Mouse (Mus musculus) left cerebral cortex, adult 18-20 months (tissue): ENCODE measurements at regions not wholly inside any gene's neighbourhood (a gene's known extent, or its start where the extent isn't known, plus 50 kb on each side); places are given as distances from the start of the nearest gene placed in this dataset.

Source experiments
- DNase-seq, 2 experiments: peaks; one replicate each; pipeline ENCODE4 v3.0.0; 2021 to 2022; ENCODE audit warnings: low spot score in 2 of 2, mixed read lengths in 1 of 2

DNA sequence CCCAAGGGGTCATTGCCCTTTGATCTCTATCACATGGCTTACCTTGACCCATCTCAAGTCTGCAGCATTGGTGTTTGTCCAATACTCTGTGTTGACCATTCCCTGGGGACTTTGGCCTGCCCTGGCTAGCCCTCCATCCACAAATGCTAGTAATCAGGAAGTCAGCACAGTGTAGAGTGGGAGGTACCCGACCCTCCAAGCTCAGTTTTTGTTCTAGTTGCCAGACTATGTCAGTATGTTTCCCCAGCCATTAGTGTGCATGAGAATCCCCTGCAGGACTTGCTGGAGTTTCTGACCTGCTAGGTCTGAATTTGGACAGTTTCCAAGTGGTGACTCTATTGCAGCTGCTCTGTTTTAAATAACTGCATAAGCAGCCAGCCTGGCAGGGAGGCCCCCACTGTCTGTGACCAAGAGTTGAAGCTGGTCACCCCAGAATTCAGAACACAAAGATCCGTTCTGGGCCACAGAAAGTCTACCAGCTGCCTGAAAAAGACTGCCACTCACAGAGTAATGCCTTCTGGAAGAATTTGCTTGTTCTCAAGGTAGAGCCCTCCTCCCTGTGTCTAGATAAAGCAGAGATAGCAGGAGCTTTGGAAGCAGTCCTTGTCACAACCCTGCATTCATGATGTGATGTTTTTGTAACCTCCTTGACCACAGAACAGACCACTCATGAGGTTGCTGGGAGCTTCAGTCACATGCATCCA, 118.0 kb upstream of the Slc22a23 start:
- DNase-seq = no peak

DNA sequence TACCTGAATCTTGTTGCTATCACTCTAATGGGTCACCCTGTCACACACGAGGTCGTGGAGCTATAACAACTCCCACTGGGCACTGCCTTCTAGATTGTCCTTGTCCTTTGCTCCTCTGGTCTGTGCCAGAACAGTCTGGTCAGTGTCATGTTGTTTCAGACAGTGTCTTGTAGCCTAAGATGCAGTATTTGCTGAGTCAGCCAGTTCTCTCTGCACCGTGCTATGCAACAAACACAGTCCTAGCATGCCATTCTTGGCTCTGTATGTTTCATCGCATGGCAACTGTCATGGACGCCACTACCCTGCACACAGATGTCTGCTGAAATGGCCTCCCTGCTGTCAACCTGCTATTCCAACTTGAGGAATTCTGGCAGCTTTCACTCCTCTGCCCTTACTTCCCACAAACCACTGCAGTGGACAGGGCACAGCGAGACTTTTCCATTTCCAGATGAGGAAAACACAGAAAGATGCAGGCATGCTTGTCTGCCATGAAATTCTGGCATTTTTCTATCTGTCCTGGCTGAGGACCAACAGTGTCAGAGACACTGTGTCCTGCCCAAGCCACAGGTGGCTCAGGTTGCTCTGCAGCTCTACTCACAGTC, 117.3 kb upstream of the Slc22a23 start:
- no peak for DNase-seq

DNA sequence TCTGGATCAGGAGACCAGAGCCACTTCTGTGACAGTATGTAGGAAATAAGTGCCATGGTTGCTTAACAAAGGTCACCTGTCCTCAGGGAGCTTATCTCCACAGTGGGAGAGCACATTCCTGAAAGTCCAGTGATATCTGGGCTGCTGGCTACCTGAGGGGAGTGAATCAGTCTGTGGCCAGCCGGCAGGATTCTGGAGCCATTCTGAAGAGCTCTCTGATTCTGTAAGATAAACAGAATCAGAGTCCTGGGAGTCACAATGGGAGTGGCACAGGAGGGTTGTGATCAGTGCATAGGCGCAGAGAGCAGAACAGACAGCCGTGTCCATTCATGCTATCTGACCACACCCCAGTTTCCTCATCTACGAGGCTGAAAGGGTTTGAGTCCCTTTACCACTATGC, 116.0 kb upstream of the Slc22a23 start:
- DNase-seq = no peak

DNA sequence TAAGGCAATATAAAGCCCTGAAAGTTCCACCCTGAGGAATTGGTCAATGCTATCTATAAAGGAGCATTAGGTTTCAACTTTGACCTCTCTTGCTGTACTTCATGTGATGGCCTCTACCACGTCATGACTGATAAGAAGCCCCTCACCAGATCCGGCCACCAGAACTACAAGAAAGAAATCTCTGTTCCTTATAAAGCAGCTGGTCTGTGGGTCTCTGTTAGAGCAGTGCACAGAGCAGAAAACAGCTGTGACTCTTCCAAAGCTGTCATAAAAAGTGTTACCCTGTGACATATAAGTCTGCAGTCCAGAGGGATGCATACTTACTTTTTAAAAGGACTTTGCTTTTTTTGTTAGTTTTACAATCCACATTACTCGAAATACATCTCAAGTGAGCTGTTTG, 111.1 kb upstream of the Slc22a23 start:
- no peak for DNase-seq

DNA sequence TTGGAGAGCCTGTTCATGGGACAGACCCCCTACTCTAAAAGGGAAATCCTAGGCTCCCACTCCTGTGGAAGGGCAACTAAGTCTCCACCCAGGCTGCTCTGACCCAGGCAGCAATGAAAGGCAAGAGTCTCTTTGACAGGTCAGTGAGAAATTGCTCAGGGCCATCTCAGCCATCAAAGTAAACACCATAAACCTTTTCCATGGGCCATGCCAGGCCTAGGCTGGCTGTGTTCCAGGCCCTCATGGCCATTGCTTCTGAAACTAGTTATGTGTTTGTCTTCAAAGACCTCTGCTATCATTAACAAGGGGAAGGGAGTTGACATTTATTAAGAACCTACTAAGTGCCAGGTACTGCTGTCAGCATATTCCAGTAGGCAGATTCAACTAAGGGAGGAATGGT, 101.8 kb upstream of the Slc22a23 start:
- DNase-seq = no peak

DNA sequence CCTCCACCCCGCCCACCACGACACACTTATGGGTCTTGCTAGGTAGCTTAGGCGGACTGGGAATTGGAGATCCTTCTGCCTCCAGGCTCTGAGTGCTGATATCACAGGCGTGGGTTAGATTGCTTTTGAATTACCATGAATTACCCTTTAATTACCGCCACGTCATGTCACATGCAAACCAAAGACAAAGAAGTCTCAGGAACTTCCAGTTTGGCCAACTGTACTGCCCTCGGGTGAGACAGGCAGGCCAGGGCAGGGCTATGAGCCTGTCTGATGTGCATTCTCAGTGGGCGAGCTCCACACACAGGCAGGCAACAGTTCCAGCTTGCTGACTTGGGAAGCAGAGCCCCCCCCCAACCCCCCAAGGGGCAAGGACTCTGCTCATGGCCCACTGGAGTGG, 101.3 kb upstream of the Slc22a23 start:
- DNase-seq = no peak

DNA sequence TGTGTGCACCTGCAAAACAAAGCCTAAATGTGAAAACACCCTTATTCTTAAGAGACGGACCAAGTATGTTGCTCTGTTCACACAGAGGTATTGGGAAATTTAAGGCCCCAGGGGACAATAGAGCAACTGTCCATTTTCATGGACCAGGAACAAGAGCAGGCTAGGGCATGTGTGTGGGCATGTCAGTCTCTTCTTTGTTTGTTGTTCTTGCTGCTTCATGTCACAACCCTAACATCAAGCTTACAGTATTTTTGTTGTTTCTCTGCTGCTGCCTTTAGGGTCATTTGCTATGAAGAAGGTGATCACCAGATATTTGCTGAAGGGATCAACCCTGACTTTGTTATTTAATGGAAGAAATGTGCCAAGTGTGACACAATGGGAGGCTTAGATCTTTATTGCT, 96.4 kb upstream of the Slc22a23 start:
- no peak for DNase-seq

- no peak for DNase-seq
Observed at GRCm38 (mm10) chr13:34427527-34427926, 82.5 kb upstream of the Slc22a23 start.

GRCm38 (mm10) chr13:34424921-34425320, 79.9 kb upstream of the Slc22a23 start:
- DNase-seq = no peak

DNA sequence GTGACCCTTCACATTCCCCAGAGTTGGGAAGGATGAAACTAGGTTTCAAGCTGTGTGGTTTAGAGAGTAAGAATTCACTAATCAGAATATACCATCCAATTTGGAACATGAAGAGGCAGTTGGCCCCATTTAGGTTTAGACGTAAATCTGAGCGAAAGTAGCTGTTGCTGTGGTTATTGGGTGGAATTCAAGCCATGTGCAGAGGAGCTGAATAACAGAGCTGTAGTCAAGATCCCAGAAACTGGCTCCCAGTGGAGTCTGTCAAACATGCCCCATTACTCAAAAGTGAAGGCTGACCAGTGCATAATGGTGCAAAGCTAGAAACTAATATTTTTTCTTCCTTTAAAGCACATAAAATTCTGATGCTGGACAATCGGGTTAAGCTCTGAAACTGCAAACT, 76.7 kb upstream of the Slc22a23 start:
- no peak for DNase-seq

DNA sequence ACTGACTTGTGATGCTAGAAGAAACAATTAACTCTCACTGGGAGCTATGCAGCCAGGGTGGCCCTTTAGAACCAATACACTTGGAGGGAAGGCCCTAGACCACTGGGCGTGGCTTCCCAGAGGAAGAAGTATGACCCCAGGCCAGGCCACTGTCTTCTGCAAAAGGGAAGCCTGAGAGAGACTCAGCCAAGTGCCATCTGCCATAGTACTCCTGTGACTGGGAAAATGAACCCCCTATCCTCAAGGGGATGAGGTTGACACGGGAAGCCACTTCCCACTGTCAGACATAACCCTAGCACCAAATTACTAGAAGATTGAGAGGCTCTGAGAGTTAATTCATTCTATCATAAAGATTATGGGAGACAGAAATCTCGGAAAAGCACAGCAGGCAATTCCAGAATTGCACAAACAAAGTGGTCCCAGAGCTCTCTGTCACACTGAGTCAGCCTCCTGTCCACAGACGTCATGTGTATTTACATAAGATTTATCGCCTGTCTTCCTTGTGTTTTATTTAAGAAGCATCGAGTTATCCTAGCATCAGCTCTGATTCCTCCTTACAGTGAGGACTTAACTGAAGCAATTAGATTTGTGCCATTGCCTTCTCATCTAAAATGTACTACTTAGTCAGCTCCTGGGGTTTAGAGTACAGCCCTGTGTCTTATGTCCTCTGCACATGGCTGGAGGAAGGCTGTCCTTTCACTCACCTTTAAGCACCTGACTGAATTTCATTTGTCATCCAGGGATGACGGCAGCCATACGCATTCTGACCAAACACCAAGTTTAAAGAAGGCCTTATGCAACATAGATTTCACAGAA, 75.6 kb upstream of the Slc22a23 start:
- DNase-seq = no peak

GRCm38 (mm10) chr13:34419061-34419460, 74.1 kb upstream of the Slc22a23 start:
- peak; percentile 12 to 21 for DNase-seq

- DNase-seq = no peak
Observed at GRCm38 (mm10) chr13:34416603-34417002, 71.6 kb upstream of the Slc22a23 start.

GRCm38 (mm10) chr13:34414533-34414932, 69.6 kb upstream of the Slc22a23 start:
- DNase-seq = no peak

DNA sequence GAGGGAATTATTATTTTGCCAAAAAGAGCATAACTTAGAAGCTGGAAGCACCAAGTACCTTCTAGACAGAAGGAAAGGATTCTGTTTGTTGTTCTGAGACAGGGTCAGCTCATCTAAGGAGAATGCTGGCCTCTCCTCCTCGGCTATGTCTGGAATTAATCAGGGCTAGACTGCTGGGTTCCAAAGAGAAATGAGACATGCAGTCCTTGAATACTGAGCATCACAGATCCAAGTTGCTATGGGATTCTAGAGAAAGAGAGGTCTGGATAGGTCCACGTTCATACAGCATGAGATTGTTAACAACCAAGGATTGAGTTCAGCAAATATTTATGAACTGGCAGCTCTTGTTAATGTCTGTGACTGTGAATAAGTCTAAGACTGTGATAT, 63.7 kb upstream of the Slc22a23 start:
- no peak for DNase-seq

- DNase-seq = peak; percentile 55 to 62
Observed at GRCm38 (mm10) chr13:34408007-34408668, 63.2 kb upstream of the Slc22a23 start.

GRCm38 (mm10) chr13:34406291-34406690, 61.3 kb upstream of the Slc22a23 start:
- DNase-seq = no peak

GRCm38 (mm10) chr13:34402631-34403030, 57.6 kb upstream of the Slc22a23 start:
- no peak for DNase-seq

DNA sequence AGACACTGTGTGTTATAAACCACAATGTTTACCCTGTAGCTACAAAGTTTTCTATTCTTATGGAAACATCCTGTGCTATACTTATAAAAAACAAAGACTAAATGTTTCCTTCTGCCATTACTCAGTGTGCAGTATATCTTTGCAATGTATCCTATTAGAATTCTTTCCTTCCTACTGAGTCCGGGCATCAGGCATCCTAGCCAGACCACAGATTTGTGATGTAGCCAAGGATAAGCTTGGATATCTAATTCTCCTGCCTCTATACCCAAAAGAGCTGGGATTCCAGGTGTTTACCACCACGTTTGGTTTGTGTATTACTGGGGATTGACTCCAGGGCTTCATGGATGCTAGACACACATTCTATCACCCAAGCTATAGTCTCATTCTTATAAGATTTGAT, 56.0 kb upstream of the Slc22a23 start:
- no peak for DNase-seq

DNA sequence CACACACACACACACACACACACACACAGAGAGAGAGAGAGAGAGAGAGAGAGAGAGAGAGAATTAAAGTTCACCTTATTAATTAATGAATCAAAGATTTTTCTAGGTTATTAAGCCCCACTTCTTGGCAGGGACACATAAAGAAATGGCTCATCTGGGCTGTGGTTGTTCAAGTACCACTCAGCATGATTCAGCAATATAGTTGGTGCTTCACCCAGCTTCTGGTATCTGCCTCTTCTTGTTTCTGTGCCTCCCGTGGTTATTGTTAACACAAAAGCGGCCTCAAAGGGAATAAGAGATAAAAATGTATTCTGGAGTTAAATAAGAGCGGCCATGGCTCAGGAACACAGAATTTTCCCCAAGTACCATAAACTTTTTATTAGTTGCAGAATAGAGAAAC, 53.9 kb upstream of the Slc22a23 start:
- no peak for DNase-seq

- no peak for DNase-seq
Observed at GRCm38 (mm10) chr13:34398061-34398787, 53.2 kb upstream of the Slc22a23 start.
